15 mouse cellular contexts compared by ENCODE assay signal in genomic region chr10:60205601-60206241, GRCm38 (mm10). TPM values are rescaled to one million over a fixed set of nuclear protein-coding genes. Genes with fewer than 3 reads are reported as not detected.
A peak's percentile ranks its signal among the peaks of the same experiment; 100 is the strongest.
DNase-seq lines count a peak whose midpoint lies in the region; ATAC-seq and TF ChIP-seq lines count a peak whose summit lies in the region.
"Had no signal": no experiment of that assay in that cellular context is flagged by ENCODE, and none has a peak within 500 bp of the region (broad histone marks: within the 10 kb centered on the region; RNA-seq: fewer than 3 reads in every experiment).

No protein-coding gene starts in this region.

- TF ChIP-seq CTCF in lung, adult 2 months (IDR thresholded peaks at IDR 0.05; ENCODE audit: insufficient read depth, low read length): no peak

- H3K36me3 ChIP-seq in forebrain, embryonic 10.5 days (replicated peaks): no peaks in the 10 kb centered on the region
- H3K36me3 ChIP-seq in forebrain, embryonic 16.5 days (ENCODE audit: control insufficient read depth, insufficient read depth): no peaks in the 10 kb centered on the region
- H3K36me3 ChIP-seq in lung, embryonic 15.5 days: no peaks in the 10 kb centered on the region
- H3K36me3 ChIP-seq: G1E; limb, embryonic 12.5 days had no signal

- WGBS in forebrain, embryonic 10.5 days: 87% methylated on average over 9 of the region's 9 CpGs
- WGBS in forebrain, embryonic 16.5 days: 82% methylated on average over 9 of the region's 9 CpGs
- WGBS in lung, embryonic 15.5 days: 35% methylated on average over 9 of the region's 9 CpGs
- WGBS in lung, adult 2 months: 36% methylated on average over 9 of the region's 9 CpGs

- H3K27me3 ChIP-seq in forebrain, embryonic 10.5 days (ENCODE audit: poor library complexity, severe bottlenecking): no peaks in the 10 kb centered on the region
- no peaks in the 10 kb centered on the region for H3K27me3 ChIP-seq in forebrain, embryonic 16.5 days (replicated peaks; ENCODE audit: control insufficient read depth, insufficient read depth, low read length)
- no peaks in the 10 kb centered on the region for H3K27me3 ChIP-seq in lung, embryonic 15.5 days
- H3K27me3 ChIP-seq: limb, embryonic 12.5 days had no signal

- TF ChIP-seq POLR2A in lung, adult 2 months (IDR thresholded peaks at IDR 0.05; ENCODE audit: borderline replicate concordance, extremely low read depth, low read depth, low read length): no peak

- DNase-seq in forebrain, embryonic 10.5 days (ENCODE audit: extremely low spot score, low spot score): no peak
- no peak for DNase-seq in lung, adult 2 months
- DNase-seq in lung, postnatal 36 days: peak; percentile 29
- DNase-seq in ovary, postnatal 10 days (ENCODE audit: low spot score): no peak
- DNase-seq in embryo, embryonic 10 days (ENCODE audit: low spot score): no peak
- DNase-seq: cerebellum, postnatal 10 days; kidney, adult 8-10 months; midbrain, embryonic 14.5 days; spleen, adult 18-20 months; thymus, adult 2 months had no signal

- 0 out of 2 replicates have a peak overlapping the region, but pooled peaks have one; percentile 15 for H3K27ac ChIP-seq in forebrain, embryonic 10.5 days
- H3K27ac ChIP-seq in forebrain, embryonic 16.5 days (ENCODE audit: low read length): no peak overlapping the region
- H3K27ac ChIP-seq in lung, embryonic 15.5 days: peak overlapping the region; percentile 13; the same call in 1 of the 2 replicates
- H3K27ac ChIP-seq: limb, embryonic 12.5 days had no signal

- H3K9me3 ChIP-seq in forebrain, embryonic 10.5 days: no peaks in the 10 kb centered on the region
- no peaks in the 10 kb centered on the region for H3K9me3 ChIP-seq in forebrain, embryonic 16.5 days (ENCODE audit: control insufficient read depth, low read length)
- no peaks in the 10 kb centered on the region for H3K9me3 ChIP-seq in lung, embryonic 15.5 days
- H3K9me3 ChIP-seq: G1E; limb, embryonic 12.5 days had no signal

- H3K4me2 ChIP-seq in forebrain, embryonic 16.5 days (ENCODE audit: low read length): no peak overlapping the region
- H3K4me2 ChIP-seq in lung, embryonic 15.5 days: no peak overlapping the region
- H3K4me2 ChIP-seq: limb, embryonic 12.5 days had no signal

- H3K9ac ChIP-seq in forebrain, embryonic 16.5 days (replicated peaks; ENCODE audit: low read depth, low read length): no peak overlapping the region
- H3K9ac ChIP-seq in lung, embryonic 15.5 days: no peak overlapping the region
- H3K9ac ChIP-seq: limb, embryonic 12.5 days had no signal

- peaks cover 58% of the 10 kb centered on the region for H3K4me1 ChIP-seq in forebrain, embryonic 10.5 days
- peaks cover 19% of the 10 kb centered on the region for H3K4me1 ChIP-seq in forebrain, embryonic 16.5 days (replicated peaks; ENCODE audit: control insufficient read depth, insufficient read depth, low read length)
- peaks cover 48% of the 10 kb centered on the region for H3K4me1 ChIP-seq in lung, embryonic 15.5 days
- peaks cover 5% of the 10 kb centered on the region; the same call in 1 of the 2 replicates for H3K4me1 ChIP-seq in lung, adult 2 months (ENCODE audit: control insufficient read depth, insufficient read depth, low read length)

- ATAC-seq in forebrain, embryonic 16.5 days: no peak
- 0 out of 2 replicates have a peak, but pooled peaks have one; percentile 15 for ATAC-seq in lung, embryonic 15.5 days (ENCODE audit: borderline replicate concordance, extremely low read depth, low FRiP score, low TSS enrichment)
- peak; percentile 23; the same call in 1 of the 2 replicates for ATAC-seq in common myeloid progenitor, adult 5-6 weeks (replicated peaks; ENCODE audit: low read depth, poor library complexity, severe bottlenecking)

- no peak overlapping the region for H3K4me3 ChIP-seq in forebrain, embryonic 10.5 days
- H3K4me3 ChIP-seq in forebrain, embryonic 16.5 days (replicated peaks; ENCODE audit: low read length): no peak overlapping the region
- no peak overlapping the region for H3K4me3 ChIP-seq in lung, embryonic 15.5 days
- no peak overlapping the region for H3K4me3 ChIP-seq in lung, adult 2 months (replicated peaks; ENCODE audit: extremely low read depth, low read depth, low read length)
- H3K4me3 ChIP-seq: limb, embryonic 12.5 days had no signal

RNA-seq across cellular contexts. Expression of gene Chst3, which starts 13.3 kb away (rescaled TPM):
- 2.1 and 2.4 TPM in 2 replicates for polyA plus RNA-seq in forebrain, embryonic 10.5 days (2016; fragmentation: Nextera tagmentation; extraction: Ambion mirVana)
- polyA plus RNA-seq in forebrain, embryonic 16.5 days (2015; fragmentation: Nextera tagmentation; extraction: Ambion mirVana): 0.83 and 0.90 TPM in 2 replicates
- polyA plus RNA-seq in lung, embryonic 15.5 days (2015; fragmentation: Nextera tagmentation; extraction: Ambion mirVana): 2.5 TPM in 2 replicates
- polyA plus RNA-seq in lung, adult 2 months (2012; rRNA removed): 21.7 and 23.9 TPM in 2 replicates
- 0.10 TPM in 1 of 2 replicates, not detected in the other for total RNA-seq in common myeloid progenitor, adult 5-6 weeks (2017)
- polyA plus RNA-seq: G1E had no signal
